Mouse (Mus musculus) gastrocnemius, postnatal 4 days (tissue): ENCODE data around the gene Olfr799. TPM values are rescaled to one million over a fixed set of nuclear protein-coding genes. Genes with fewer than 3 reads are reported as not detected.

ENCODE experiments used
- DNase-seq, 2 experiments: peaks; one replicate each; pipeline ENCODE4 v3.0.0; 2021 to 2022; ENCODE audit warnings: low spot score in 2 of 2, mixed read lengths in 2 of 2
- long read RNA-seq, 2 experiments: library from polyadenylated mRNA; stranded (forward); transcript quantifications; one replicate each; pipeline ENCODE4 v2.0.0; 2021
- total RNA-seq, 2 experiments: library from RNA; stranded (reverse); gene quantifications; 2 replicates each; pipeline ENCODE4 v1.2.3; 2021

Gene Olfr799
- total RNA-seq = not detected
- long read RNA-seq, experiment 1 = 0 reads
- long read RNA-seq, experiment 2 = 0 reads

GRCm38 (mm10) chr10:129637184-129637583, at the start of gene Olfr799:
TSS of gene Olfr799 (plus strand) at chr10:129637484.
- no peak for DNase-seq

DNA sequence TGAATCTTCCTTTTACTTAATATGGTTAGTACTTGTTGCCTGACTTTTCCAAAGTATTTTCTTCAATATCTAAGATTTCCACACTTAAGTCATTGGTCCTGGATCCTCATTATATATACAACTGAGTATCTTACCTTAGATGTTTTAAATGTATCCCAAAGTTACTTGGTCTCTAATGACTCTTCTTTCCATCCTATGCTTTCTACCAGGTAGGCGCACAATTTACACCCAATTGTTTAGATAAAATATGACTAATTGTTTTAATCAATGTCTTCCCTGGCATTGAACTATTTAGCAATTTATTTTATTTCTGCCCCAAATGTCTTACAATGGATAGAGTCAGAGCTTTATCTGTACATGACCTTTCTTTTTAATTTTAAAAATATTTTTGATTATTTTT, 24.8 kb upstream of the Olfr799 start, which contains the start of gene Olfr796:
Olfr796 (minus strand) TSS at position 101 of the 400 bp plus-strand sequence.
- DNase-seq = no peak

- no peak for DNase-seq
These were observed 15.6 kb upstream of the Olfr799 start for GRCm38 (mm10) chr10:129621724-129622123.

- DNase-seq = no peak
These were observed 14.0 kb upstream of the Olfr799 start for GRCm38 (mm10) chr10:129623251-129623650.

DNA sequence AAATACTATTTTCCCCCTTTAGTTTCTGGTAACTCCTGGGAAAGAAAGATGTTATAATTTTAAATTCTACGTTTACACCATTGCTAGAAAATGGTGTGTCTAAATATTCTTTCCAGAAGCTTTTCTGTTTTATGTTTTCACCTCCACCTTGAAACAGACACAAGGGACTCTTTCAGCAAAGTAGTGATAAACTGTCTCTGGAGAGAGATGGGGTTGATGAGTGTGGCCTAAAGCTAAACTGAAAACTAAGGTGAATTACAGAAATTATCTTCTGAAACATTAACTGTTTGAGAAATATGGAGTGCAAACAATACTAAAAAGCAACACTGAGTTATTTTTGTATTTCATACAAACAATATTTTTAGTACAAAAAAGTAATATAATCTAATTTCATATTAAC, 9.4 kb upstream of the Olfr799 start, which contains the start of gene Olfr798:
Olfr798 (minus strand) TSS at position 101 of the 400 bp plus-strand sequence.
- DNase-seq = no peak

GRCm38 (mm10) chr10:129651763-129652162, 14.5 kb downstream of the Olfr799 start:
- DNase-seq = no peak

- no peak for DNase-seq
These were observed 20.1 kb downstream of the Olfr799 start, which contains the start of gene Olfr800 for GRCm38 (mm10) chr10:129657394-129657793. TSS of gene Olfr800 (plus strand) at chr10:129657694.

GRCm38 (mm10) chr10:129673765-129674164, 36.5 kb downstream of the Olfr799 start, which contains the start of gene Olfr801:
TSS of gene Olfr801 (minus strand) at chr10:129673865.
- no peak for DNase-seq

DNA sequence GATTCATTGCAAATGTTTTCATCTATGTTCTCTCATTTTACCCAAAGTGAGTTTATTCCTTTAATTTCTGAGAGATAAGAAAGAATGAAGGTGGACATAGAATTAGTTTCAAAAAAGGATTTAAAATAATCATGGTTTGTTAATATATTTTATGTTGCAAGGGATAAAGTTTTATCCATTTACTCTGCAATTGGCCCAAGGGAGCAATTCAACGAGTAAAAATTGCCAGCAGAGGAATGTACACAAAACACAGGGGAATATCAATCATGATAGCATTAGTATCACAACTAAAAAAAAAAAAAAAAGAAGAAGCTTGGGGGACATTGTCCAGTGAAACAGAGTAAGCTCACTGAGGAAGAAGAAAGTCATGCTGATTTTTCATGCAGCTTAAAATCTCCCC, 50.8 kb downstream of the Olfr799 start, which contains the start of gene Olfr802:
Olfr802 (minus strand) TSS at position 101 of the 400 bp plus-strand sequence.
- no peak for DNase-seq

DNA sequence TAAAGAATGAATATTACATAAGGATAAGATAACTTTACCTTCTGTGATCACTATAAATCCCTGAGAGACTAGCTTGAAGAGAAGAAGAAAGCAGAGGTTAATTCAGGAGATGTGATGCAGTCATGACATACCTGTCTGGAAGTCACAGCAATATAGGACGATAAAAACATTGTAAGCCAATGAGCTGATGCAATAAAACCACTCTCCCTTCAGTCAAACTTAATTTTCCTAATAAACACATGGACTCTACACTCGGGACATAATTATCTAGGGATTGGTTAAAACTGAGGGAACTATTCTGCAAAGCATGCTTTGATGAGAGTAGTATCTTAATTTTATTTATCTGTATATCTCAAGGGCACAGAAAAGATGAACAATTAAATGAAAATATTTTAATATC, 56.9 kb downstream of the Olfr799 start, which contains the start of gene Olfr803:
Olfr803 (minus strand) TSS at position 101 of the 400 bp plus-strand sequence.
- no peak for DNase-seq

Other genes with a start within 250 kb of the Olfr799 start
- not detected for gene Olfr785, start 232.1 kb upstream of the Olfr799 start, total RNA-seq
- not detected for gene Olfr786, start 210.2 kb upstream of the Olfr799 start, total RNA-seq
- not detected for gene Olfr787, start 175.6 kb upstream of the Olfr799 start, total RNA-seq
- gene Olfr788, start 166.5 kb upstream of the Olfr799 start, total RNA-seq = not detected
- gene Olfr789, start 152.7 kb upstream of the Olfr799 start, total RNA-seq = not detected
- not detected for gene Olfr790, start 139.0 kb upstream of the Olfr799 start, total RNA-seq
- not detected for gene Olfr791, start 115.7 kb upstream of the Olfr799 start, total RNA-seq
- not detected for gene Olfr792, start 98.3 kb upstream of the Olfr799 start, total RNA-seq
- not detected for gene Olfr794, start 69.8 kb upstream of the Olfr799 start, total RNA-seq
- gene Olfr796, start 24.9 kb upstream of the Olfr799 start, total RNA-seq = not detected
- not detected for gene Olfr798, start 9.6 kb upstream of the Olfr799 start, total RNA-seq
- not detected for gene Olfr800, start 20.2 kb downstream of the Olfr799 start, total RNA-seq
- not detected for gene Olfr801, start 36.4 kb downstream of the Olfr799 start, total RNA-seq
- gene Olfr802, start 50.7 kb downstream of the Olfr799 start, total RNA-seq = not detected
- gene Olfr803, start 56.8 kb downstream of the Olfr799 start, total RNA-seq = not detected
- gene Olfr804, start 65.7 kb downstream of the Olfr799 start, total RNA-seq = not detected
- gene Olfr805, start 91.9 kb downstream of the Olfr799 start, total RNA-seq = not detected
- gene Olfr806, start 104.4 kb downstream of the Olfr799 start, total RNA-seq = not detected
- not detected for gene Olfr807, start 120.3 kb downstream of the Olfr799 start, total RNA-seq
- not detected for gene Olfr808, start 128.0 kb downstream of the Olfr799 start, total RNA-seq
- gene Olfr809, start 137.2 kb downstream of the Olfr799 start, total RNA-seq = not detected
- gene Olfr810, start 157.4 kb downstream of the Olfr799 start, total RNA-seq = not detected
- gene Olfr811, start 166.9 kb downstream of the Olfr799 start, total RNA-seq = not detected
- not detected for gene Olfr812, start 208.6 kb downstream of the Olfr799 start, total RNA-seq
- gene Olfr813, start 217.9 kb downstream of the Olfr799 start, total RNA-seq = not detected
- not detected for gene Olfr814, start 242.4 kb downstream of the Olfr799 start, total RNA-seq